Mouse (Mus musculus) intestine, embryonic 14.5 days (tissue): Measurements from ENCODE around the gene Tcl1b1. TPM values are rescaled to one million over a fixed set of nuclear protein-coding genes. Genes with fewer than 3 reads are reported as not detected.
"Not testable (repeated sequence)": the region's sequence is repeated elsewhere in the genome, so short reads cannot be mapped to it uniquely, and the experiment has no call there.

Experiments
- ATAC-seq: fragments of 200-750 bp; cut with Nextera tagmentation; replicated peaks from 2 replicates; pipeline ENCODE4 v1.8.0; 2017; ENCODE audit warnings: low read depth, moderate number of reproducible peaks, moderate TSS enrichment, moderate library complexity; ENCODE audit not compliant: low FRiP score, low TSS enrichment
- DNase-seq: peaks from one replicate; pipeline ENCODE4 v3.0.0-alpha.2; 2018; ENCODE audit warnings: low spot score
- H3K27ac ChIP-seq: fragments of 300-500 bp; sonication (generic); 2 replicates; pipeline ENCODE4 v1.5.1; 2014; ENCODE audit warnings: low read depth, mild to moderate bottlenecking, control low read depth
- H3K27me3 ChIP-seq: fragments of 300-500 bp; sonication (generic); replicated peaks from 2 replicates; pipeline ENCODE4 v1.6.1; 2014; ENCODE audit warnings: low read length, control low read depth; ENCODE audit not compliant: control insufficient read depth, insufficient read depth
- H3K36me3 ChIP-seq: fragments of 300-500 bp; sonication (generic); 2 replicates; pipeline ENCODE4 v1.6.1; 2014; ENCODE audit warnings: low read length, control low read depth; ENCODE audit not compliant: control insufficient read depth, insufficient read depth
- H3K4me1 ChIP-seq: fragments of 300-500 bp; sonication (generic); replicated peaks from 2 replicates; pipeline ENCODE4 v1.6.1; 2014; ENCODE audit warnings: low read length, control low read depth, mixed read lengths; ENCODE audit not compliant: control insufficient read depth, insufficient read depth
- H3K4me2 ChIP-seq: fragments of 300-500 bp; sonication (generic); 2 replicates; pipeline ENCODE4 v1.6.1; 2014; ENCODE audit warnings: low read length
- H3K4me3 ChIP-seq: fragments of 300-500 bp; sonication (generic); 2 replicates; pipeline ENCODE4 v1.5.1; 2014; ENCODE audit warnings: low read depth, low read length, control low read depth, mixed read lengths
- H3K9ac ChIP-seq: fragments of 300-500 bp; sonication (generic); 2 replicates; pipeline ENCODE4 v1.6.1; 2014; ENCODE audit warnings: mild to moderate bottlenecking, low read length
- H3K9me3 ChIP-seq: fragments of 300-500 bp; sonication (generic); 2 replicates; pipeline ENCODE4 v1.6.1; 2016; ENCODE audit warnings: low read length, control low read depth; ENCODE audit not compliant: control insufficient read depth
- WGBS: fragments of 180-500 bp; shearing (Covaris S2); extraction: QIAGEN DNeasy Blood & Tissue Kit; methylation state at CpG from one replicate; pipeline ENCODE4 v1.1.7; 2014; 5-methylcytosine and 5-hydroxymethylcytosine counted together
- polyA plus RNA-seq: library from polyadenylated mRNA; unstranded; fragments of >200 nt; fragmentation: Nextera tagmentation; extraction: Ambion mirVana; gene quantifications from 2 replicates; pipeline ENCODE4 v1.2.1, GENCODE M21; 2014

The Tcl1b1 gene
- polyA plus RNA-seq, 1 experiment from 2014 or later = not detected

GRCm38 (mm10) chr12:105174318-105174717 is 14.8 kb downstream of the Tcl1b1 start:
- DNase-seq, H3K4me3 ChIP-seq: not testable (repeated sequence)
- WGBS = 28% methylated on average over 2 of the region's 2 CpGs

GRCm38 (mm10) chr12:105176044-105176443 is 16.6 kb downstream of the Tcl1b1 start, which contains the start of gene Tcl1b5:
Gene Tcl1b5, plus strand, starts transcription at chr12:105176344.
- not testable (repeated sequence) for H3K4me3 ChIP-seq, H3K36me3 ChIP-seq, H3K4me2 ChIP-seq, H3K9me3 ChIP-seq, ATAC-seq, DNase-seq, H3K27me3 ChIP-seq, H3K9ac ChIP-seq, H3K27ac ChIP-seq, H3K4me1 ChIP-seq
- WGBS = 60% methylated on average over 3 of the region's 3 CpGs

More at GRCm38 (mm10) chr12:105174318-105174717, 14.8 kb downstream of the Tcl1b1 start:
- H3K4me2 ChIP-seq, H3K36me3 ChIP-seq, ATAC-seq, H3K27ac ChIP-seq, H3K27me3 ChIP-seq, H3K9me3 ChIP-seq, H3K9ac ChIP-seq, H3K4me1 ChIP-seq: not testable (repeated sequence)

GRCm38 (mm10) chr12:105181040-105181644 is 21.7 kb downstream of the Tcl1b1 start:
- not testable (repeated sequence) for DNase-seq, H3K27me3 ChIP-seq, ATAC-seq, H3K4me3 ChIP-seq, H3K4me2 ChIP-seq, H3K9ac ChIP-seq, H3K36me3 ChIP-seq, H3K4me1 ChIP-seq, H3K9me3 ChIP-seq, H3K27ac ChIP-seq
- WGBS = 72% methylated on average over 4 of the region's 4 CpGs

GRCm38 (mm10) chr12:105188980-105189379 is 29.5 kb downstream of the Tcl1b1 start:
- WGBS = 50% methylated on average over 2 of the region's 2 CpGs
- not testable (repeated sequence) for H3K4me1 ChIP-seq, H3K36me3 ChIP-seq, H3K4me2 ChIP-seq, H3K9ac ChIP-seq, H3K9me3 ChIP-seq, H3K27me3 ChIP-seq, H3K4me3 ChIP-seq, DNase-seq, ATAC-seq, H3K27ac ChIP-seq

GRCm38 (mm10) chr12:105190743-105191142 is 31.3 kb downstream of the Tcl1b1 start, which contains the start of gene Tcl1b3:
Gene Tcl1b3, plus strand, starts transcription at chr12:105191043.
- not testable (repeated sequence) for H3K27ac ChIP-seq, ATAC-seq, H3K36me3 ChIP-seq, H3K4me2 ChIP-seq, H3K4me1 ChIP-seq, H3K4me3 ChIP-seq, H3K9ac ChIP-seq, H3K27me3 ChIP-seq, H3K9me3 ChIP-seq, DNase-seq
- WGBS = 94% methylated on average over 6 of the region's 6 CpGs

- H3K4me1 ChIP-seq, ATAC-seq: not testable (repeated sequence)
These were observed 40.4 kb downstream of the Tcl1b1 start for GRCm38 (mm10) chr12:105199684-105200497.

GRCm38 (mm10) chr12:105201657-105202056 is 42.2 kb downstream of the Tcl1b1 start, which contains the start of gene Tcl1b4:
Gene Tcl1b4, plus strand, starts transcription at chr12:105201957.
- H3K27ac ChIP-seq, DNase-seq, H3K4me1 ChIP-seq, H3K9me3 ChIP-seq, ATAC-seq, H3K4me2 ChIP-seq, H3K9ac ChIP-seq, H3K4me3 ChIP-seq, H3K36me3 ChIP-seq, H3K27me3 ChIP-seq: not testable (repeated sequence)
- WGBS = 92% methylated on average over 1 of the region's 1 CpGs

More at GRCm38 (mm10) chr12:105199684-105200497, 40.4 kb downstream of the Tcl1b1 start:
- not testable (repeated sequence) for H3K36me3 ChIP-seq, H3K27ac ChIP-seq, H3K27me3 ChIP-seq, H3K9me3 ChIP-seq, H3K4me3 ChIP-seq, H3K4me2 ChIP-seq, H3K9ac ChIP-seq, DNase-seq
- WGBS = 69% methylated on average over 7 of the region's 7 CpGs

GRCm38 (mm10) chr12:105207071-105207470 is 47.6 kb downstream of the Tcl1b1 start:
- Histone ChIP-seq H3K27ac (no peak overlapping the region), H3K4me2 (no peak overlapping the region), H3K4me1 (no peaks in the 10 kb centered on the region), H3K9ac (no peak overlapping the region), H3K4me3 (no peak overlapping the region), H3K27me3 (no peaks in the 10 kb centered on the region), H3K36me3 (no peaks in the 10 kb centered on the region), H3K9me3 (no peaks in the 10 kb centered on the region)
- WGBS = 69% methylated on average over 1 of the region's 1 CpGs
- DNase-seq (no peak), ATAC-seq (no peak)
